Mouse (Mus musculus) MEL (cell line): ENCODE measurements around the gene Bmt2. TPM values are rescaled to one million over a fixed set of nuclear protein-coding genes. Genes with fewer than 3 reads are reported as not detected.

ENCODE experiments used
- DNase-seq: peaks from one replicate; pipeline ENCODE4 v3.0.0; 2011; ENCODE audit warnings: low read depth, low spot score
- H3K27ac ChIP-seq: 2 replicates; pipeline ENCODE4 v1.5.1; 2012; ENCODE audit warnings: low read depth, mild to moderate bottlenecking, control low read depth, low read length, moderate library complexity; ENCODE audit not compliant: control insufficient read depth
- H3K27me3 ChIP-seq, 2 experiments: fragments of 150-350 bp in 1 of 2; sonication (generic) in 1 of 2; 2 replicates each; pipeline ENCODE4 v1.6.1; 2012; ENCODE audit warnings: low read length in 2 of 2, mild to moderate bottlenecking in 2 of 2, improper control_type of control experiment in 1 of 2, moderate library complexity in 1 of 2; ENCODE audit not compliant: insufficient read depth in 2 of 2, control insufficient read depth in 1 of 2
- H3K36me3 ChIP-seq, 2 experiments: 2 replicates each; pipeline ENCODE4 v1.6.1; 2012 to 2014; ENCODE audit warnings: low read length in 2 of 2, improper control_type of control experiment in 1 of 2, inconsistent platforms in 1 of 2, mild to moderate bottlenecking in 1 of 2; ENCODE audit not compliant: insufficient read depth in 2 of 2, control insufficient read depth in 1 of 2
- H3K4me1 ChIP-seq, 2 experiments: fragments of 150-350 bp in 1 of 2; sonication (generic) in 1 of 2; 2 replicates each; pipeline ENCODE4 v1.6.1; 2012; ENCODE audit warnings: low read length in 2 of 2, improper control_type of control experiment in 1 of 2, mild to moderate bottlenecking in 1 of 2; ENCODE audit not compliant: insufficient read depth in 2 of 2, control insufficient read depth in 1 of 2
- H3K4me3 ChIP-seq, 2 experiments: fragments of 150-350 bp in 1 of 2; sonication (generic) in 1 of 2; 2 replicates each; pipeline ENCODE4 v1.5.1; 2012; ENCODE audit warnings: low read depth in 2 of 2, low read length in 2 of 2, mild to moderate bottlenecking in 2 of 2, moderate library complexity in 2 of 2, control low read depth in 1 of 2, improper control_type of control experiment in 1 of 2; ENCODE audit not compliant: control insufficient read depth in 1 of 2, insufficient read depth in 1 of 2
- H3K79me2 ChIP-seq: 2 replicates; pipeline ENCODE4 v1.6.1; 2012; ENCODE audit warnings: mild to moderate bottlenecking, low read length, moderate library complexity; ENCODE audit not compliant: control insufficient read depth, poor library complexity, insufficient read depth
- H3K9ac ChIP-seq: 2 replicates; pipeline ENCODE4 v1.6.1; 2012; ENCODE audit warnings: low read depth, mild to moderate bottlenecking, control low read depth, low read length, moderate library complexity; ENCODE audit not compliant: control insufficient read depth, poor library complexity, severe bottlenecking
- H3K9me3 ChIP-seq: fragments of 150-350 bp; sonication (generic); replicated peaks from 2 replicates; pipeline ENCODE4 v1.6.1; 2012; ENCODE audit warnings: mild to moderate bottlenecking, low read length, improper control_type of control experiment, moderate library complexity; ENCODE audit not compliant: insufficient read depth
- CTCF ChIP-seq, 3 experiments: IDR thresholded peaks in 2 of 3; conservative IDR thresholded peaks in 1 of 3; 2 replicates each; pipeline ENCODE4 v1.5.1; 2011 to 2012; ENCODE audit warnings: low read length in 3 of 3, low read depth in 2 of 3, mild to moderate bottlenecking in 2 of 3, improper control_type of control experiment in 1 of 3, inconsistent platforms in 1 of 3, mixed read lengths in 1 of 3, moderate library complexity in 1 of 3; ENCODE audit not compliant: control insufficient read depth in 1 of 3, insufficient read depth in 1 of 3, poor library complexity in 1 of 3, severe bottlenecking in 1 of 3
- EP300 ChIP-seq, 2 experiments: IDR thresholded peaks; 2 replicates each; pipeline ENCODE4 v1.6.1; 2011; ENCODE audit warnings: improper control_type of control experiment in 2 of 2, low read length in 2 of 2, low read depth in 1 of 2, mild to moderate bottlenecking in 1 of 2
- ETS1 ChIP-seq: IDR thresholded peaks from 2 replicates; pipeline ENCODE4 v1.6.1; 2012; ENCODE audit warnings: low read depth, mild to moderate bottlenecking, inconsistent platforms, low read length, improper control_type of control experiment, moderate library complexity
- GATA1 ChIP-seq: IDR thresholded peaks from 2 replicates; pipeline ENCODE4 v1.6.1; 2011; ENCODE audit warnings: low read depth, low read length, improper control_type of control experiment
- HCFC1 ChIP-seq: IDR thresholded peaks from 2 replicates; pipeline ENCODE4 v1.6.1; 2012; ENCODE audit warnings: low read depth, mild to moderate bottlenecking, inconsistent platforms, low read length, improper control_type of control experiment, moderate library complexity
- MAFK ChIP-seq: IDR thresholded peaks from 2 replicates; pipeline ENCODE4 v1.6.1; 2011; ENCODE audit warnings: low read depth, mild to moderate bottlenecking, low read length, improper control_type of control experiment, borderline replicate concordance
- MAZ ChIP-seq: IDR thresholded peaks from 2 replicates; pipeline ENCODE4 v1.6.1; 2012; ENCODE audit warnings: low read depth, mild to moderate bottlenecking, inconsistent platforms, low read length, improper control_type of control experiment
- MXI1 ChIP-seq: IDR thresholded peaks from 2 replicates; pipeline ENCODE4 v1.6.1; 2011; ENCODE audit warnings: mild to moderate bottlenecking, low read depth, low read length, improper control_type of control experiment
- MYB ChIP-seq: IDR thresholded peaks from 2 replicates; pipeline ENCODE4 v1.6.1; 2011; ENCODE audit warnings: mild to moderate bottlenecking, low read depth, low read length, improper control_type of control experiment
- MYC ChIP-seq: IDR thresholded peaks from 2 replicates; pipeline ENCODE4 v1.6.1; 2011; ENCODE audit warnings: low read depth, mild to moderate bottlenecking, low read length, improper control_type of control experiment, moderate library complexity
- NRF1 ChIP-seq: IDR thresholded peaks from 2 replicates; pipeline ENCODE4 v1.6.1; 2014; ENCODE audit warnings: low read depth, mild to moderate bottlenecking, inconsistent platforms, low read length, improper control_type of control experiment, moderate library complexity; ENCODE audit not compliant: poor library complexity, insufficient read depth, severe bottlenecking
- RCOR1 ChIP-seq: IDR thresholded peaks from 2 replicates; pipeline ENCODE4 v1.6.1; 2012; ENCODE audit warnings: low read depth, mild to moderate bottlenecking, inconsistent platforms, low read length, improper control_type of control experiment
- SIN3A ChIP-seq: IDR thresholded peaks from 2 replicates; pipeline ENCODE4 v1.6.1; 2012; ENCODE audit warnings: low read length, improper control_type of control experiment, inconsistent platforms
- SMC3 ChIP-seq: IDR thresholded peaks from 2 replicates; pipeline ENCODE4 v1.6.1; 2011; ENCODE audit warnings: low read depth, low read length, improper control_type of control experiment
- TCF12 ChIP-seq: IDR thresholded peaks from 2 replicates; pipeline ENCODE4 v1.6.1; 2014; ENCODE audit warnings: low read depth, mild to moderate bottlenecking, inconsistent platforms, low read length, improper control_type of control experiment, moderate library complexity
- USF1 ChIP-seq: IDR thresholded peaks from 2 replicates; pipeline ENCODE4 v1.6.1; 2014; ENCODE audit warnings: low read depth, mild to moderate bottlenecking, inconsistent platforms, low read length, improper control_type of control experiment, moderate library complexity
- ZC3H11A ChIP-seq: IDR thresholded peaks from 2 replicates; pipeline ENCODE4 v1.6.1; 2012; ENCODE audit warnings: low read depth, mild to moderate bottlenecking, inconsistent platforms, low read length, improper control_type of control experiment
- ZNF384 ChIP-seq: IDR thresholded peaks from 2 replicates; pipeline ENCODE4 v1.6.1; 2012; ENCODE audit warnings: low read depth, mild to moderate bottlenecking, inconsistent platforms, low read length, improper control_type of control experiment
- polyA plus RNA-seq, 2 experiments: library from polyadenylated mRNA; stranded (reverse) in 1 of 2; unstranded in 1 of 2; fragments of >175 nt in 1 of 2; fragments of >200 nt in 1 of 2; gene quantifications; 2 replicates each; pipeline versions ENCODE4 v1.2.1 to v1.2.4; 2012; ENCODE audit warnings: low replicate concordance in 2 of 2, low read depth in 1 of 2; ENCODE audit not compliant: insufficient read length in 2 of 2, insufficient read depth in 1 of 2, missing spikeins in 1 of 2
- total RNA-seq: library from RNA; depleted of rRNA; stranded (reverse); fragments of 300-350 nt; gene quantifications from 2 replicates; pipeline ENCODE4 v1.2.3, GENCODE M21; 2012

The Bmt2 gene
- total and polyA plus RNA-seq, 3 experiments = 3.1 to 4.7 TPM; not detected in 1

GRCm38 (mm10) chr6:13610869-13611268, 66.9 kb downstream of the Bmt2 start:
- peaks cover 3% of the 10 kb centered on the region; the same call in 1 of the 2 replicates for H3K79me2 ChIP-seq
- H3K4me3 ChIP-seq = no peak overlapping the region
- H3K27me3 ChIP-seq = no peaks in the 10 kb centered on the region
- peaks cover 0 to 38% of the 10 kb centered on the region in 2 experiments; a peak in 2 of 4 replicates for H3K36me3 ChIP-seq
- H3K9ac ChIP-seq = no peak overlapping the region
- TF ChIP-seq MYC (0 out of 2 replicates have a peak, but pooled peaks have one; percentile 27), GATA1 (peak; percentile 80), RCOR1 (peak; percentile 91), EP300 (IDR thresholded peaks at IDR 0.05; ENCODE audit: low read depth in 1 of 2, low read length in 2 of 2) (peak; percentile 86 to 90), CTCF (IDR thresholded peaks at IDR 0.05 in 2 of 3, conservative IDR thresholded peaks at IDR 0.05 in 1 of 3; ENCODE audit: control insufficient read depth in 1 of 3, insufficient read depth in 1 of 3, low read depth in 2 of 3, low read length in 3 of 3, poor library complexity in 1 of 3, severe bottlenecking in 1 of 3) (no peak), TCF12 (peak; percentile 28; the same call in 1 of the 2 replicates), MAZ (no peak), MYB (peak; percentile 86)
- TF ChIP-seq, all 39 proteins: peak for 6
- Histone ChIP-seq H3K9me3 (no peaks in the 10 kb centered on the region), H3K27ac (peak overlapping the region; percentile 20; the same call in 1 of the 2 replicates), H3K4me1 (peaks cover 19 to 29% of the 10 kb centered on the region in 2 experiments)
- DNase-seq = peak; percentile 64

- peaks cover 7% of the 10 kb centered on the region; the same call in 1 of the 2 replicates for H3K79me2 ChIP-seq
- TF ChIP-seq MAFK (peak; percentile 35; the same call in 1 of the 2 replicates), ETS1 (peak; percentile 9; the same call in 1 of the 2 replicates), MYC (no peak), GATA1 (peak; percentile 77), ZC3H11A (no peak), USF1 (peak; percentile 22; the same call in 1 of the 2 replicates), ZNF384 (peak; percentile 99), HCFC1 (peak; percentile 38; the same call in 1 of the 2 replicates), MXI1 (peak; percentile 25; the same call in 1 of the 2 replicates), EP300 (IDR thresholded peaks at IDR 0.05; ENCODE audit: low read depth in 1 of 2, low read length in 2 of 2) (peak in 1 of 2 experiments; percentile 16; a peak in 2 of 4 replicates), SMC3 (no peak), NRF1 (no peak), SIN3A (peak; percentile 72)
- peak overlapping the region; percentile 72 to 94 for H3K4me3 ChIP-seq
- H3K9ac ChIP-seq = peak overlapping the region; percentile 92
- DNase-seq = peak; percentile 62
- no peaks in the 10 kb centered on the region for H3K9me3 ChIP-seq
- peak overlapping the region; percentile 80 for H3K27ac ChIP-seq
- H3K27me3 ChIP-seq = no peaks in the 10 kb centered on the region
- H3K4me1 ChIP-seq = peaks cover 19 to 25% of the 10 kb centered on the region in 2 experiments
- peaks cover 0 to 37% of the 10 kb centered on the region in 2 experiments; a peak in 2 of 4 replicates for H3K36me3 ChIP-seq
Measured at GRCm38 (mm10) chr6:13609353-13610140, 68.2 kb downstream of the Bmt2 start.
